Mouse (Mus musculus): Measurements from ENCODE around the gene Vps39.

DNA sequence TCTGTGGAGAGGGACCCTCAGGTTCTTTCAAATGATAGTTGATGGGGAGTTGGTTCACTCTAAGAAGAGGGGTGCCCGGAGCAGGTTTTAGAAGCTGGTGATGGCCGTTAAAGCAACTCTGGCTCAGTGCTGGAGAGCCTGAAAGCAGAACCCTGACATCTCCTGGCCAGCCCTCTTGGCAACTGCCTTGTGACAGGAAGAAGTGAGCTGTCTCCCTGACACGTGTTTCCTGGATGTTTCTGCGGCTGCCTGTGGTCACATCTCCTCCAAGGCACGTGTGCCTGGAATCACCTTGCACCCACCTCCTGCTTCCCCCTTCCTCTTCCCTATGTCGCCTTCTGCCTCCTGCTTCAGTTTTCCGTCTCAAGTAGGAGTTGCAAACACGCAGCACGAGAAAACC lies 4.8 kb downstream of the Vps39 start:
- TF ChIP-seq HCFC1 (IDR thresholded peaks at IDR 0.05; ENCODE audit: borderline replicate concordance, insufficient read depth, low read length) (no peak), ZC3H11A (IDR thresholded peaks at IDR 0.05; ENCODE audit: borderline replicate concordance, low read depth, low read length) (no peak), CHD2 (IDR thresholded peaks at IDR 0.05; ENCODE audit: low read depth, low read length) (no peak)
